8 mouse cellular contexts compared by ENCODE assay signal in genomic region chr2:18048453-18049075, GRCm38 (mm10). TPM values are rescaled to one million over a fixed set of nuclear protein-coding genes. Genes with fewer than 3 reads are reported as not detected.
DNase-seq lines count a peak whose midpoint lies in the region; ATAC-seq and TF ChIP-seq lines count a peak whose summit lies in the region.

Gene Skida1 (minus strand): TSS chr2:18049051.

- peak within 1 kb of the TSS; percentile 100 for H3K9ac ChIP-seq in limb, embryonic 12.5 days (replicated peaks)

- no peak for TF ChIP-seq CTCF in olfactory bulb, adult 2 months (IDR thresholded peaks at IDR 0.05; ENCODE audit: insufficient read depth, low read depth, low read length)

- under 1% methylated on average over 17 of the region's 17 CpGs for WGBS in hindbrain, embryonic 10.5 days
- 1% methylated on average over 17 of the region's 17 CpGs for WGBS in limb, embryonic 12.5 days
- 9% methylated on average over 17 of the region's 17 CpGs for WGBS in olfactory bulb, adult 2 months

- H3K4me2 ChIP-seq in limb, embryonic 12.5 days: peak within 1 kb of the TSS; percentile 89

- H3K27ac ChIP-seq in hindbrain, embryonic 10.5 days: peak within 1 kb of the TSS; percentile 100
- peak within 1 kb of the TSS; percentile 100 for H3K27ac ChIP-seq in limb, embryonic 12.5 days
- peak within 1 kb of the TSS; percentile 93 for H3K27ac ChIP-seq in olfactory bulb, adult 2 months (ENCODE audit: insufficient read depth, low read depth, low read length)

- no peaks in the 10 kb centered on the region for H3K9me3 ChIP-seq in hindbrain, embryonic 10.5 days
- H3K9me3 ChIP-seq in limb, embryonic 12.5 days: no peaks in the 10 kb centered on the region

- no peaks in the 10 kb centered on the region for H3K27me3 ChIP-seq in hindbrain, embryonic 10.5 days (ENCODE audit: insufficient read depth, poor library complexity, severe bottlenecking)
- no peaks in the 10 kb centered on the region for H3K27me3 ChIP-seq in limb, embryonic 12.5 days

- peak within 1 kb of the TSS; percentile 99 for H3K4me3 ChIP-seq in hindbrain, embryonic 10.5 days
- peak within 1 kb of the TSS; percentile 99 for H3K4me3 ChIP-seq in limb, embryonic 12.5 days (replicated peaks)
- peak within 1 kb of the TSS; percentile 62 for H3K4me3 ChIP-seq in olfactory bulb, adult 2 months (ENCODE audit: insufficient read depth, low read depth, low read length)

- peak; percentile 44; the same call in 1 of the 2 replicates for ATAC-seq in limb, embryonic 12.5 days (ENCODE audit: insufficient number of reproducible peaks, insufficient read depth, low FRiP score, low TSS enrichment, low read depth)

- peak in 1 of 2 experiments; percentile 21 for DNase-seq in layer of hippocampus, adult 8-10 months (ENCODE audit: low spot score in 2 of 2)
- no peak for DNase-seq in layer of hippocampus, adult 9-11 months
- DNase-seq in embryo, embryonic 10.5 days (ENCODE audit: low spot score): peak; percentile 91
- DNase-seq in hindbrain, embryonic 10.5 days (ENCODE audit: low spot score): peak; percentile 65
- no peak for DNase-seq in spleen, postnatal 4 days (ENCODE audit: low spot score in 2 of 2)
- DNase-seq in thymus, postnatal 25 days: no peak

- no peak for TF ChIP-seq POLR2A in olfactory bulb, adult 2 months (IDR thresholded peaks at IDR 0.05; ENCODE audit: insufficient read depth, low read depth, low read length)

- H3K4me1 ChIP-seq in hindbrain, embryonic 10.5 days (replicated peaks): peaks cover 47% of the 10 kb centered on the region
- peaks cover 34% of the 10 kb centered on the region for H3K4me1 ChIP-seq in limb, embryonic 12.5 days (replicated peaks)
- H3K4me1 ChIP-seq in olfactory bulb, adult 2 months (ENCODE audit: control insufficient read depth, insufficient read depth, low read length): peaks cover 4% of the 10 kb centered on the region; the same call in 1 of the 2 replicates

- H3K36me3 ChIP-seq in hindbrain, embryonic 10.5 days: peaks cover 16% of the 10 kb centered on the region; the same call in 1 of the 2 replicates
- H3K36me3 ChIP-seq in limb, embryonic 12.5 days: no peaks in the 10 kb centered on the region

RNA-seq across cellular contexts. Expression of gene Skida1, which starts in this region (rescaled TPM):
- total RNA-seq in layer of hippocampus, adult 8-10 months (2022): 10 to 100 TPM; 12.9 to 16.1 (median 13.9) TPM
- polyA plus RNA-seq in hindbrain, embryonic 10.5 days (2016; fragmentation: Nextera tagmentation; extraction: Ambion mirVana): 19.3 and 21.9 TPM in 2 replicates
- polyA plus RNA-seq in limb, embryonic 12.5 days (2016; fragmentation: Nextera tagmentation; extraction: Ambion mirVana): 13.9 and 14.0 TPM in 2 replicates
- not detected in 2 replicates for polyA plus RNA-seq in olfactory bulb, adult 2 months (2012; ENCODE audit: insufficient read depth, insufficient read length, low replicate concordance, missing spikeins)

Comparison
In these comparisons a context has a peak if more than half of its experiments do, and no peak if none do; other contexts are left out.
1. DNase-seq: peak in embryo, embryonic 10.5 days (single experiment) and hindbrain, embryonic 10.5 days (single experiment); none in layer of hippocampus, adult 9-11 months (single experiment), spleen, postnatal 4 days (0 of 2) and thymus, postnatal 25 days (single experiment).
2. Peak in every context shown above with its lines, with median percentiles within 50 percentile points of each other: H3K27ac ChIP-seq and H3K4me3 ChIP-seq.